In genomic region chr1:131987432-131987831, GRCm38 (mm10) we compare ENCODE assay signal across 31 mouse cellular contexts. TPM values are rescaled to one million over a fixed set of nuclear protein-coding genes. Genes with fewer than 3 reads are reported as not detected.
DNase-seq lines count a peak whose midpoint lies in the region; ATAC-seq and TF ChIP-seq lines count a peak whose summit lies in the region.
"Had no signal": no experiment of that assay in that cellular context is flagged by ENCODE, and none has a peak within 500 bp of the region (broad histone marks: within the 10 kb centered on the region; RNA-seq: fewer than 3 reads in every experiment).

No protein-coding gene starts in this region.

- H3K4me1 ChIP-seq in heart, embryonic 12.5 days (replicated peaks) = no peaks in the 10 kb centered on the region
- no peaks in the 10 kb centered on the region for H3K4me1 ChIP-seq in heart, postnatal 0 days (ENCODE audit: control insufficient read depth, insufficient read depth)
- no peaks in the 10 kb centered on the region for H3K4me1 ChIP-seq in lung, postnatal 0 days (ENCODE audit: insufficient read depth, low read depth, low read length)
- H3K4me1 ChIP-seq in stomach, postnatal 0 days (replicated peaks; ENCODE audit: control insufficient read depth, insufficient read depth) = no peaks in the 10 kb centered on the region
- H3K4me1 ChIP-seq: embryonic facial prominence, embryonic 10.5 days; embryonic facial prominence, embryonic 13.5 days; forebrain, embryonic 15.5 days had no signal

- no peak for ATAC-seq in heart, embryonic 12.5 days (ENCODE audit: insufficient number of reproducible peaks, low FRiP score)
- no peak for ATAC-seq in heart, postnatal 0 days (ENCODE audit: insufficient read depth, low read depth)
- peak; percentile 84 for ATAC-seq in lung, postnatal 0 days
- ATAC-seq in stomach, postnatal 0 days (ENCODE audit: low FRiP score, low TSS enrichment) = no peak
- ATAC-seq: forebrain, embryonic 15.5 days; intestine, postnatal 0 days; Patski had no signal

- H3K36me3 ChIP-seq in heart, embryonic 12.5 days = no peaks in the 10 kb centered on the region
- no peaks in the 10 kb centered on the region for H3K36me3 ChIP-seq in heart, postnatal 0 days (replicated peaks; ENCODE audit: control insufficient read depth, insufficient read depth, low read length)
- no peaks in the 10 kb centered on the region for H3K36me3 ChIP-seq in lung, postnatal 0 days (ENCODE audit: insufficient read depth, low read length)
- no peaks in the 10 kb centered on the region for H3K36me3 ChIP-seq in stomach, postnatal 0 days (ENCODE audit: control insufficient read depth, insufficient read depth, low read length)
- H3K36me3 ChIP-seq: embryonic facial prominence, embryonic 10.5 days; embryonic facial prominence, embryonic 13.5 days; forebrain, embryonic 12.5 days; forebrain, embryonic 15.5 days had no signal

- 56% methylated on average over 15 of the region's 15 CpGs for WGBS in heart, embryonic 12.5 days
- 53% methylated on average over 15 of the region's 15 CpGs for WGBS in heart, postnatal 0 days
- 43% methylated on average over 15 of the region's 15 CpGs for WGBS in lung, postnatal 0 days
- WGBS in stomach, postnatal 0 days = 57% methylated on average over 15 of the region's 15 CpGs

- H3K9me3 ChIP-seq in heart, embryonic 12.5 days (replicated peaks) = no peaks in the 10 kb centered on the region
- no peaks in the 10 kb centered on the region for H3K9me3 ChIP-seq in heart, postnatal 0 days (replicated peaks; ENCODE audit: control insufficient read depth, low read length)
- no peaks in the 10 kb centered on the region for H3K9me3 ChIP-seq in lung, postnatal 0 days (ENCODE audit: low read length)
- H3K9me3 ChIP-seq in stomach, postnatal 0 days (ENCODE audit: control insufficient read depth, low read length) = no peaks in the 10 kb centered on the region
- H3K9me3 ChIP-seq: embryonic facial prominence, embryonic 10.5 days; embryonic facial prominence, embryonic 13.5 days; forebrain, embryonic 12.5 days; forebrain, embryonic 15.5 days; G1E had no signal

- H3K27ac ChIP-seq in heart, embryonic 12.5 days (ENCODE audit: poor library complexity, severe bottlenecking) = no peak overlapping the region
- no peak overlapping the region for H3K27ac ChIP-seq in heart, postnatal 0 days (ENCODE audit: low read depth)
- H3K27ac ChIP-seq in lung, postnatal 0 days (ENCODE audit: low read length) = no peak overlapping the region
- H3K27ac ChIP-seq in stomach, postnatal 0 days (replicated peaks) = no peak overlapping the region
- H3K27ac ChIP-seq: embryonic facial prominence, embryonic 10.5 days; embryonic facial prominence, embryonic 13.5 days; forebrain, embryonic 12.5 days; forebrain, embryonic 15.5 days; gastrocnemius, adult 2 months; hindbrain, embryonic 14.5 days had no signal

- DNase-seq in heart, adult 11 months = no peak
- DNase-seq in heart, postnatal 0 days (ENCODE audit: low spot score) = no peak
- no peak for DNase-seq in heart, adult 8-10 months (ENCODE audit: low spot score)
- peak; percentile 50 for DNase-seq in lung, postnatal 0 days (ENCODE audit: low spot score)
- no peak for DNase-seq in lung, postnatal 25 days (ENCODE audit: low spot score)
- DNase-seq in stomach, postnatal 0 days (ENCODE audit: low spot score) = peak; percentile 58
- DNase-seq: adrenal gland, postnatal 10 days; adrenal gland, postnatal 36 days; B cell, adult 2 months; cerebellum, adult 11 months; cerebellum, adult 2 months; cerebellum, adult 9-11 months; cerebellum, postnatal 25 days; embryo, embryonic 11 days; gastrocnemius, adult 2 months; gastrocnemius, postnatal 14 days; heart, adult 18-20 months; heart, postnatal 10 days; heart, postnatal 36 days had no signal

- H3K9ac ChIP-seq in heart, embryonic 12.5 days = no peak overlapping the region
- no peak overlapping the region for H3K9ac ChIP-seq in heart, postnatal 0 days (replicated peaks; ENCODE audit: low read depth, low read length)
- no peak overlapping the region for H3K9ac ChIP-seq in lung, postnatal 0 days (replicated peaks; ENCODE audit: low read depth)
- no peak overlapping the region for H3K9ac ChIP-seq in stomach, postnatal 0 days (ENCODE audit: low read length)
- H3K9ac ChIP-seq: embryonic facial prominence, embryonic 13.5 days; forebrain, embryonic 12.5 days; forebrain, embryonic 15.5 days; hindbrain, embryonic 14.5 days had no signal

- H3K4me3 ChIP-seq in heart, embryonic 12.5 days = no peak overlapping the region
- H3K4me3 ChIP-seq in heart, postnatal 0 days (ENCODE audit: low read depth, low read length) = no peak overlapping the region
- no peak overlapping the region for H3K4me3 ChIP-seq in lung, postnatal 0 days (ENCODE audit: low read depth, low read length)
- no peak overlapping the region for H3K4me3 ChIP-seq in stomach, postnatal 0 days (ENCODE audit: low read depth, low read length)
- H3K4me3 ChIP-seq: embryonic facial prominence, embryonic 10.5 days; embryonic facial prominence, embryonic 13.5 days; erythroblast, embryonic 14.5 days; forebrain, embryonic 12.5 days; forebrain, embryonic 15.5 days; gastrocnemius, adult 2 months had no signal

- 0 out of 2 replicates have a peak overlapping the region, but pooled peaks have one; percentile 20 for H3K4me2 ChIP-seq in heart, embryonic 12.5 days
- peak overlapping the region; percentile 34; the same call in 1 of the 2 replicates for H3K4me2 ChIP-seq in heart, postnatal 0 days (ENCODE audit: low read depth, low read length)
- H3K4me2 ChIP-seq in lung, postnatal 0 days (replicated peaks; ENCODE audit: low read depth, low read length) = no peak overlapping the region
- H3K4me2 ChIP-seq in stomach, postnatal 0 days (replicated peaks; ENCODE audit: low read depth) = no peak overlapping the region
- H3K4me2 ChIP-seq: embryonic facial prominence, embryonic 13.5 days; forebrain, embryonic 12.5 days; forebrain, embryonic 15.5 days; heart, embryonic 11.5 days; hindbrain, embryonic 14.5 days had no signal

- no peak for TF ChIP-seq CTCF in heart, postnatal 0 days (IDR thresholded peaks at IDR 0.05; ENCODE audit: low read depth)
- no peak for TF ChIP-seq CTCF in lung, postnatal 0 days (IDR thresholded peaks at IDR 0.05)
- no peak for TF ChIP-seq CTCF in stomach, postnatal 0 days (IDR thresholded peaks at IDR 0.05; ENCODE audit: low read depth)

- no peaks in the 10 kb centered on the region for H3K27me3 ChIP-seq in heart, embryonic 12.5 days (replicated peaks)
- H3K27me3 ChIP-seq in heart, postnatal 0 days (ENCODE audit: control insufficient read depth, insufficient read depth, low read length) = no peaks in the 10 kb centered on the region
- H3K27me3 ChIP-seq in lung, postnatal 0 days (replicated peaks; ENCODE audit: insufficient read depth, low read length) = no peaks in the 10 kb centered on the region
- no peaks in the 10 kb centered on the region for H3K27me3 ChIP-seq in stomach, postnatal 0 days (ENCODE audit: control insufficient read depth, insufficient read depth, low read length)
- H3K27me3 ChIP-seq: CH12.LX; embryonic facial prominence, embryonic 13.5 days; forebrain, embryonic 12.5 days; forebrain, embryonic 15.5 days; Patski had no signal

- TF ChIP-seq EP300 in heart, postnatal 0 days (IDR thresholded peaks at IDR 0.05; ENCODE audit: low read depth) = no peak
- TF ChIP-seq EP300 in lung, postnatal 0 days (IDR thresholded peaks at IDR 0.05) = no peak
- no peak for TF ChIP-seq EP300 in stomach, postnatal 0 days (optimal IDR thresholded peaks at IDR 0.05)

RNA-seq across cellular contexts. Expression of gene Elk4, which starts 20.0 kb away (rescaled TPM):
- 19.9 and 21.0 TPM in 2 replicates for polyA plus RNA-seq in heart, embryonic 12.5 days (2016; fragmentation: Nextera tagmentation; extraction: Ambion mirVana)
- total RNA-seq in heart, postnatal 0 days (2014; rRNA removed; ENCODE audit: low replicate concordance) = 32.9 and 35.3 TPM in 2 replicates
- polyA plus RNA-seq in heart, postnatal 0 days (2015; fragmentation: Nextera tagmentation; extraction: Ambion mirVana) = 10.5 and 13.3 TPM in 2 replicates
- total RNA-seq in heart, adult 8-10 months (2022) = 10 to 100 TPM; 62.5 to 79.4 (median 76.0) TPM
- polyA plus RNA-seq in lung, postnatal 0 days (2015; fragmentation: Nextera tagmentation; extraction: Ambion mirVana) = 26.3 and 28.0 TPM in 2 replicates
- polyA plus RNA-seq in stomach, postnatal 0 days (2015; fragmentation: Nextera tagmentation; extraction: Ambion mirVana) = 13.8 and 14.3 TPM in 2 replicates

RNA-seq across cellular contexts. Expression of gene Slc45a3, which starts 24.7 kb away (rescaled TPM):
- 1.7 and 2.0 TPM in 2 replicates for polyA plus RNA-seq in heart, embryonic 12.5 days (2016; fragmentation: Nextera tagmentation; extraction: Ambion mirVana)
- total RNA-seq in heart, postnatal 0 days (2014; rRNA removed; ENCODE audit: low replicate concordance) = 9.5 and 23.6 TPM in 2 replicates
- polyA plus RNA-seq in heart, postnatal 0 days (2015; fragmentation: Nextera tagmentation; extraction: Ambion mirVana) = 2.6 and 2.8 TPM in 2 replicates
- 1 to 10 TPM; 2.4 to 4.7 (median 3.3) TPM for total RNA-seq in heart, adult 8-10 months (2022)
- polyA plus RNA-seq in lung, postnatal 0 days (2015; fragmentation: Nextera tagmentation; extraction: Ambion mirVana) = 5.7 and 6.9 TPM in 2 replicates
- 18.4 and 23.3 TPM in 2 replicates for polyA plus RNA-seq in stomach, postnatal 0 days (2015; fragmentation: Nextera tagmentation; extraction: Ambion mirVana)

Comparison
In these comparisons a context has a peak if more than half of its experiments do, and no peak if none do; other contexts are left out.
1. DNase-seq: peak in lung, postnatal 0 days (single experiment) and stomach, postnatal 0 days (single experiment); none in heart, adult 11 months (single experiment), heart, postnatal 0 days (single experiment), heart, adult 8-10 months (single experiment) and lung, postnatal 25 days (single experiment).
2. H3K4me2 ChIP-seq: peak in heart, embryonic 12.5 days (single experiment) and heart, postnatal 0 days (single experiment); none in lung, postnatal 0 days (single experiment) and stomach, postnatal 0 days (single experiment).